Mouse (Mus musculus) frontal cortex, postnatal 25 days (tissue): ENCODE measurements around the gene Zbtb8os.

Source experiments
- DNase-seq, 2 experiments: peaks; one replicate each; pipeline ENCODE4 v3.0.0; 2022; ENCODE audit warnings: low spot score in 2 of 2

Gene Zbtb8os

GRCm38 (mm10) chr4:129335216-129336074 is at the start of gene Zbtb8os, which contains the start of gene Rbbp4:
TSS of gene Zbtb8os (plus strand) at chr4:129335695.
TSS of gene Rbbp4 (minus strand) at chr4:129335370.
- DNase-seq, result peak; percentile 88 to 92

GRCm38 (mm10) chr4:129286001-129286682 is 49.4 kb upstream of the Zbtb8os start:
- no peak for DNase-seq

- no peak for DNase-seq
These were observed 48.6 kb upstream of the Zbtb8os start for GRCm38 (mm10) chr4:129286683-129287471.

GRCm38 (mm10) chr4:129287472-129287981 is 48.0 kb upstream of the Zbtb8os start, which contains the start of gene Sync:
TSS of gene Sync (plus strand) at chr4:129287617.
- DNase-seq, result no peak

- no peak for DNase-seq
These were observed 47.4 kb upstream of the Zbtb8os start for GRCm38 (mm10) chr4:129288067-129288466.

GRCm38 (mm10) chr4:129289671-129290070 is 45.8 kb upstream of the Zbtb8os start:
- DNase-seq, result no peak

- no peak for DNase-seq
These were observed 42.7 kb upstream of the Zbtb8os start for GRCm38 (mm10) chr4:129292831-129293230.

GRCm38 (mm10) chr4:129293702-129294101 is 41.8 kb upstream of the Zbtb8os start:
- DNase-seq, result no peak

GRCm38 (mm10) chr4:129295188-129295587 is 40.3 kb upstream of the Zbtb8os start:
- DNase-seq, result no peak

GRCm38 (mm10) chr4:129296066-129296465 is 39.4 kb upstream of the Zbtb8os start:
- no peak for DNase-seq

- no peak for DNase-seq
These were observed 37.8 kb upstream of the Zbtb8os start for GRCm38 (mm10) chr4:129297724-129298123.

GRCm38 (mm10) chr4:129299121-129299520 is 36.4 kb upstream of the Zbtb8os start:
- no peak for DNase-seq

GRCm38 (mm10) chr4:129303401-129303800 is 32.1 kb upstream of the Zbtb8os start:
- DNase-seq, result no peak

GRCm38 (mm10) chr4:129303816-129304215 is 31.7 kb upstream of the Zbtb8os start:
- DNase-seq, result no peak

GRCm38 (mm10) chr4:129304306-129304705 is 31.2 kb upstream of the Zbtb8os start:
- no peak for DNase-seq

- no peak for DNase-seq
These were observed 27.6 kb upstream of the Zbtb8os start for GRCm38 (mm10) chr4:129307936-129308335.

GRCm38 (mm10) chr4:129313886-129314285 is 21.6 kb upstream of the Zbtb8os start:
- no peak for DNase-seq

- no peak for DNase-seq
These were observed 14.6 kb upstream of the Zbtb8os start for GRCm38 (mm10) chr4:129320876-129321275.

GRCm38 (mm10) chr4:129322042-129322441 is 13.5 kb upstream of the Zbtb8os start:
- DNase-seq, result no peak

- no peak for DNase-seq
These were observed 12.0 kb upstream of the Zbtb8os start for GRCm38 (mm10) chr4:129323491-129323890.

GRCm38 (mm10) chr4:129324756-129325155 is 10.7 kb upstream of the Zbtb8os start:
- no peak for DNase-seq

GRCm38 (mm10) chr4:129326191-129326590 is 9.3 kb upstream of the Zbtb8os start:
- DNase-seq, result no peak
